Mouse (Mus musculus): Measurements from ENCODE around the gene Trp53inp2. TPM values are rescaled to one million over a fixed set of nuclear protein-coding genes. Genes with fewer than 3 reads are reported as not detected.
A peak's percentile ranks its signal among the peaks of the same experiment; 100 is the strongest.

Trp53inp2 gene
- 1.9 and 2.8 TPM in 2 replicates for total RNA-seq (2014; fragmentation: Nextera tagmentation)
- total RNA-seq (2017): 3.7 and 4.7 TPM in 2 replicates

DNA sequence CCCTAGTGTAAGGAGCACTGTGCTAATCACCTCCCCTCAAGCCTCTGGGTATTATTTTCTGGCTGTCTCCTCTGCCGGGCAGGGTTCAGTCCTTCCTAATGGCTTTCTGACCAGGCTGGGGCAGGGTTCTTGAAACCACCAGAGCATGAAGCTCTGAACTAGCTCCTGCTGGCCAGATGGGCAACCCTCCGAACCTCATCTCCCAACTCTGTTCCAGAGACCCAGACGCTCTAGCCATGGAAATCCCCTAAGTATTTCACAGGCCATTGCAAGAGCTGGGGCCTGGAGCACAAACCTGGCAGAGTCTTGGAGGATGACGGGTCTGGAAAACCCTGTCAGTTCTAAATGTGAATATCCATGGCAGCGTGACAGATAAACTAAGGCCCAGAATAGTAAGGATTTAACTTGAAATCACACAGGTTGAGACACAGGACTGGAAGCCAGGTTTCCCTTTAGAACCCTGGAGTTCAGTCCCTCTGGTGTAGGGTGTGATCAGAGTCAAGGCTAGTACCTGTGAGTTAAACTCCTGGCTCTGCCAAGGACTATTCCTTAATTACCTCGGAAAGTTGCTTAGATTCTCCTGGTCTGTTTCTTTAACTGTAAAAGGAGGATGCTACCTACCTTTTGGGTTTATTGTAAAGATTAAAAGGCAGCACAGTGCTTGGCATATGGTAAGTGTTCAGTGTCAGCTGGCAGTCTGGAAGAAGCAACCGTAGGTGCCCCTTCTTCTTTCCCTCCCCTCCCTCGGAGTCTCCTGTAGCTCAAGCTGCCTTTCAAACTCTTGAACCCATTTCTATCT, at the start of gene Trp53inp2:
TSS of gene Trp53inp2 (plus strand) at position 799 of the 799 bp plus-strand sequence.
- ATAC-seq (replicated peaks; ENCODE audit: low FRiP score, low TSS enrichment, poor library complexity, severe bottlenecking): no peak

- no peak for ATAC-seq (replicated peaks; ENCODE audit: low FRiP score, low TSS enrichment, poor library complexity, severe bottlenecking)
These were observed 49.5 kb upstream of the Trp53inp2 start for GRCm38 (mm10) chr2:155331351-155331750.

DNA sequence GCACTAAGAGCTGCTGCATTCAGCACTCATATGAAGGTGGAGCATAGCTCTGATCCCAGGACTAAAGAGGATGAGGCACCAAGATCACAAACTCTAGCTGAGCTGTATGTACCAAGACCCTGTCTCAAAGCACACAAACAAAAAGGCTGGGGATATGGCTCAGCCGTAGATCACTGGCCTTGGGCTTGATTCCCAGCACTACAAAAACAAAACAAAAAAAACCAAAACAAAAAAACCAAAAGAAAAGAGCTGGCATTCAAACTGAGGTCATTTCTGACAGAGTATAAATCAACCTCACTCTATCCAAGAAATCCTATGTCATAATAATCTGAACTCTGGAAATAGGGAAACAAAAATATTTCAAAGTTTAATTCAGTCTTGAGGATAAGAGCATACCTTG, 47.4 kb upstream of the Trp53inp2 start:
- no peak for ATAC-seq (replicated peaks; ENCODE audit: low FRiP score, low TSS enrichment, poor library complexity, severe bottlenecking)

DNA sequence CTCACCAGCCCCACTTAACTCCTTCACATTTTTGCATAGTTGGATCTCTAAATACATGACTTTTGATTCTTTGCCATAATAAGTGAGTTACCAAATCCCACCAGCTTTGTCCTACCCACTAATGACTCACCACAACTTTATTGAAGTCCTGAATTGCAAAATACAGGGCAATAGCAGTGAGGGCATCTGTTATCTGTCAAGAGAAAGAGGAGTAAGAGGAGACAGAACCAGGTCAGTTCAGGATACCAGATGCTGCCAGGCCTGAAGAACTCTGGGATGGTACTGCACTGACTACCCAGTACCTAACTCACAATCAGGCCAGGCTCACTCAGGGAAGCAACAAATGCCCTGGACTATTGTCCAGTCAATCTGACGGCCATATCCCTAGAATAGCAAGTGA, 45.6 kb upstream of the Trp53inp2 start:
- ATAC-seq (replicated peaks; ENCODE audit: low FRiP score, low TSS enrichment, poor library complexity, severe bottlenecking): no peak

GRCm38 (mm10) chr2:155336254-155336653, 44.6 kb upstream of the Trp53inp2 start:
- no peak for ATAC-seq (replicated peaks; ENCODE audit: low FRiP score, low TSS enrichment, poor library complexity, severe bottlenecking)

DNA sequence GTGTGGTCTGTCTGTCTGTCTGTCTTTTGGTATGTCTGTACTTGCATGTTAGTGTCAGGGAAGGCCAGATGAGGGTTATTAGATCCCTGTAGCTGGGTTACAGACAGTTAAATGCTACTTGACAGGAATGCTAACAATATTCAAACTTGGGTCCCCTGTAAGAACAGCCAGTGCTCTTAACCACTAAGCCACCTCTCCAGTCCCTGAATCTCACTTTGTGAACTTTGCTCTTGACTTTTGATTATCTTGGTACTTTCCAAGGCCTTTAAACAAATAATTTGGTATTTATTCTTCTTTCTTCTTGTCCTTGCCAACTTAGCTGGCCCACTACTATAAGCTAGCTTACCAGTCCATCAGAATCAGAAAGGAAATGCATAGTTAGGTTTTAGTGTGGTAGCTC, 40.7 kb upstream of the Trp53inp2 start:
- no peak for ATAC-seq (replicated peaks; ENCODE audit: low FRiP score, low TSS enrichment, poor library complexity, severe bottlenecking)

DNA sequence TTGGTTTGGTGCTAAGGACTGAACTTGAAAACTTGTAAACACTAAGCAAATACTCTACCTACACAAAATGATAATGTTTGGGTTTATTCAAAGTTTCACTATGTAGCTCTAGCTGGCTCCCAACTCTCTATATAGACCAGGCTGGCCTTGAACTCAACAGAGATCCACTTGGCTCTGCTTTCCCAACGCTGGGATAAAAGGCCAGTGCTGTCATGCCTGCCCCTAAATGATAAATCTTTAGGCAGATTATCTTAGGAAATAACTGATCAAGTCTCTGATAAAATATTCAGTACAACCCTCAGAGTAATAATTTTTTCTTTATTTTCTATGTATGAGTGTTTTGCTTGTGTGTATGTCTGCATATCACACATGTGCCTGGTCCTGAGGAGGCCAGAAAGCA, 34.2 kb upstream of the Trp53inp2 start:
- ATAC-seq (replicated peaks; ENCODE audit: low FRiP score, low TSS enrichment, poor library complexity, severe bottlenecking): no peak

DNA sequence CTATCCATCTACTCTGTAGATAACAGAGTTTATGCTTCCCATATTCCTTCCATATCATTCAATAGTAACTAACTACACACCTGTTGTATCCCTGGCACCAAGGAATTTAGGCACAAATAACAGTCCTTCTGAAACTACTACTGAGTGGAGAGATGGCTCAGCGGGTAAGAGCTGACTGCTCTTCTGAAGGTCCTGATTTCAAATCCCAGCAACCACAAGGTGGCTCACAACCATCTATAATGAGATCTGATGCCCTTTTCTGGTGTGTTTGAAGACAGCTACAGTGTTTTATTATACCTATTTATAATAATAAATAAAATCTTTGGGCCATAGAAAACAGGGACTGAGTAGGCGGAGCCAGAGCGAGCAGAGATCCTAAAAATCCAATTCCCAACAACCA, 26.5 kb upstream of the Trp53inp2 start:
- ATAC-seq (replicated peaks; ENCODE audit: low FRiP score, low TSS enrichment, poor library complexity, severe bottlenecking): no peak

- peak; percentile 99 for ATAC-seq (replicated peaks; ENCODE audit: low FRiP score, low TSS enrichment, poor library complexity, severe bottlenecking)
These were observed 23.8 kb upstream of the Trp53inp2 start, which contains the start of gene Pigu for GRCm38 (mm10) chr2:155356971-155357591. Gene Pigu (minus strand): TSS chr2:155357430.

- ATAC-seq (replicated peaks; ENCODE audit: low FRiP score, low TSS enrichment, poor library complexity, severe bottlenecking): no peak
These were observed 23.0 kb upstream of the Trp53inp2 start for GRCm38 (mm10) chr2:155357686-155358399.

DNA sequence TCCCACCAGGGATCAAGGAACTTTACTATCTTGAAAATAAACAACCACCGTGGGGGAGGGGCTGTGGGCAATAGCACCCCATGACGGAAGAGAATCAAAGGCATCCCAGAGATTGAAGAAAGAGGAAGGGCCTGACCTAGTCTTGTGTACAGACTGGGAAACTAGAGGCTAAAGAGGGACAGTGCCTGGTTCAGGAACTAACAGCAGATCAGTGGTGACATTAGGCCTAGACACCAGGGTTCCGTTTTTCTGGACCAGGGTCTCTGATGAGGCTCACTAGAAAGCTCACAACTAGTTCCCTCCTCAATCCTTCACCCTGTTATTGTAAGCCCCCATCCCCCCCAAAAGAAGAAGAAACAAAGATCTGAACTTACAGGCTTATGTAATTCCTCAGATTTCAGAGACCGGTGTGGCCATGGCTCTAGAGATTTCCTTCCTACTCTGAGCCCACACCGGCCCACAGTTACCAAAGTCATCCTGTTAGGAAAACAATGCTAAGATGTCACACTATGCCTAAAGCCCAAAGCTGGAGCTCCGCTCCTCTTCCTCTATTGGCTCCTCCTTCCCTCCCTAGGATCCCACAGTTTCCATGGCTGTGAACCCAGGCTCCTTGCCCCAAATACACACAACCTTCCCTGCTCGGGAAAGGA, 13.1 kb upstream of the Trp53inp2 start:
- ATAC-seq (replicated peaks; ENCODE audit: low FRiP score, low TSS enrichment, poor library complexity, severe bottlenecking): no peak

DNA sequence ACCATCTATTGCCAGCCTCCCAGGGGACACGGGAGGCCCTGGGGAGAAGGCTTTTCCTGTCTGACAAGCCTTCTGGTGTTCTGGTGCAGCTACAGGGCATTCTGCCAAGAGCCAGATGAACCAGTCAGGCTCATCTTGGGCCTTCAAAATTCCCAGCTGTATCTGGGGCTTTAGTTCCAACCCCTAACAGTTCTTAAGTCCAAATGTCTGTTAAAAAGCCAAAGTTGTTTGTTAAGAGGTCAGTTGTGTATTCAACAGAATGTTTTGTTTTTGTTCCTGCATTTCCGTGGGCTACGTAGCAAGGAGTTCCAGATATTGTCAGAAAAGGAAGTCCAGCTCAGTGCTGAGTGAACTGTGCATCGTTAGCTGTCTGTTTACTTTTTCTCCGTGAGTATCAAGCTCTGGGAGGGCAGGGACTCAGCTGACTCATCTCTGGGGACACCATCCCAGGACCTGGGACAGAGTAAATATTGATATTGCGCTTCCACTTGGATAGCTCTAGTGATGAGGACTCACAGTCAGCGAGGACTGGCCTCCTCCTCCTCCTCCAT, 11.5 kb upstream of the Trp53inp2 start:
- no peak for ATAC-seq (replicated peaks; ENCODE audit: low FRiP score, low TSS enrichment, poor library complexity, severe bottlenecking)

- ATAC-seq (replicated peaks; ENCODE audit: low FRiP score, low TSS enrichment, poor library complexity, severe bottlenecking): no peak
These were observed 8.4 kb upstream of the Trp53inp2 start for GRCm38 (mm10) chr2:155372451-155372850.

DNA sequence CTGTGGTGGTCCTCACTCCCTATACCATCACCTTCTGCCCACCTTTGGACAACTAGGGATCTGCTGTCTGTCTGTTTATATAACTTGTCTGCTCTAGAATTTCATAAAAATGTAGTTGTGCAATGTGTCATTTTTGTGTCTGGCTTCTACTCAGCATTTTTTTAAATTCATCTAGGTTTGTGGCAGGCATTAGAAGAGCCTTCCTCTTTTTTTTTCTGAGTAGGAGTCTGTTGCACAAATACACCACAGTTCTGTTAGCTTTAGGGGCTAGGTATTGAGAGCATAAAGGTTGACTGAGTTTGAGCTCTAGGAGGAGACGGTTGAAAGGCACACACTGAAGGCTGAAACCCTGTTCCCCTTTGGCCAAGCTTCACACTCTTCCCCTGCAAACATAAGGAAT, 7.6 kb upstream of the Trp53inp2 start:
- ATAC-seq (replicated peaks; ENCODE audit: low FRiP score, low TSS enrichment, poor library complexity, severe bottlenecking): no peak

- no peak for ATAC-seq (replicated peaks; ENCODE audit: low FRiP score, low TSS enrichment, poor library complexity, severe bottlenecking)
These were observed 7.0 kb upstream of the Trp53inp2 start for GRCm38 (mm10) chr2:155373886-155374285.

- ATAC-seq (replicated peaks; ENCODE audit: low FRiP score, low TSS enrichment, poor library complexity, severe bottlenecking): no peak
These were observed 6.3 kb upstream of the Trp53inp2 start for GRCm38 (mm10) chr2:155374521-155374920.

- no peak for ATAC-seq (replicated peaks; ENCODE audit: low FRiP score, low TSS enrichment, poor library complexity, severe bottlenecking)
These were observed 4.7 kb upstream of the Trp53inp2 start for GRCm38 (mm10) chr2:155376191-155376590.

DNA sequence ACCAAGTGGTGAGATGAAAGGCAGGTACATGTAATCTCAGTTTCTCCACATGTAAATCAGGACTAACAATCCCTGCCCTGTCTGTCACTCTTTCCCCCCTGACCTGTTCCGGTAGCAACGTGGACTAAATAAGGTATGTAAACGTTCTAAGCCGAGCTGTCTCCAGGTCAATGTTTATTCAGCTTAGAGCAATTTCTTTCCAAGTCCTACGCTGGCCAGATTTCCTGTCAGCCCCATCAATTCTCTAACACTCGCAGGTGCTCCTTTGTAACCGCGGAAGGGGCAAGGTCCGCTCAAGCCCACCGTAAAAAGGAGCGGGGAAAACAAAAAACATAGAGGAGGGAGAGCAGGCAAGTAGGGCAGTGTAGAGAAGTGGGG, 190 bp downstream of the Trp53inp2 start:
- no peak for ATAC-seq (replicated peaks; ENCODE audit: low FRiP score, low TSS enrichment, poor library complexity, severe bottlenecking)

DNA sequence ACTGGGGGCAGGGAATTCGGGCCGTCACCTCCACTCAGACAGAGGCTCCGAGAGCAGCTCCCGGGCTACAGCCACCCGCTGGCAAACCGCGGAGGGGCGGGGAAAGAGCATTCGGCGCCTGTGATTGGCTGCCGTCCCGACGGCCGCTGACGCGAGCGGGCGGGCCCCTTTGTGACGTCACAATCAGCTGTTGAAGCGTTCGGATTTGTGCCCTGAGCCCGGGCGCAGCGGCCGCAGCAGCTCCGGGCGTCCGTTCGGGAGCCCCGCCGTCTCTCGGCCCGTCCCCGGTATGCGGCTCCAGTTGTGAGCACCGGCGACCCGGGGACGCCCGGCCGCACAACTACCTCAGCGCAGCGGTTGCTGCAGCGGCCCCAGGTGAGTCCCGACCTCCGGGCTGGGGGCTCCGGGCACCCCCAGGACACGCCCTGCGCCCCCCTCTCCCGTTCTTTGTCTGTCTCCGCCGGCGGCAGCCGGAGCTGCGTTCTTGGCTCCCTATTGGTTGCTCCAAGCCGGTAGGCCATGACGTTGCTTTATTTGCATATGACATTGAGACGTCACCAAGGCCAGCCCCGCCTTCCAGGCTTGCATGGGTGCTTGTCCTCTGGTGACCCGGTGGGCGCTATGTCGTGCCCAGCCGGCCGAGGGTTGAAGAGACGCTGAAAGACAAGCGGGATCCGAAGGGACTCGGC, 928 bp downstream of the Trp53inp2 start:
- ATAC-seq (replicated peaks; ENCODE audit: low FRiP score, low TSS enrichment, poor library complexity, severe bottlenecking): peak; percentile 83

Measured in megakaryocyte-erythroid progenitor cell, adult 5-6 weeks (primary cell).